In the genomic region with DNA sequence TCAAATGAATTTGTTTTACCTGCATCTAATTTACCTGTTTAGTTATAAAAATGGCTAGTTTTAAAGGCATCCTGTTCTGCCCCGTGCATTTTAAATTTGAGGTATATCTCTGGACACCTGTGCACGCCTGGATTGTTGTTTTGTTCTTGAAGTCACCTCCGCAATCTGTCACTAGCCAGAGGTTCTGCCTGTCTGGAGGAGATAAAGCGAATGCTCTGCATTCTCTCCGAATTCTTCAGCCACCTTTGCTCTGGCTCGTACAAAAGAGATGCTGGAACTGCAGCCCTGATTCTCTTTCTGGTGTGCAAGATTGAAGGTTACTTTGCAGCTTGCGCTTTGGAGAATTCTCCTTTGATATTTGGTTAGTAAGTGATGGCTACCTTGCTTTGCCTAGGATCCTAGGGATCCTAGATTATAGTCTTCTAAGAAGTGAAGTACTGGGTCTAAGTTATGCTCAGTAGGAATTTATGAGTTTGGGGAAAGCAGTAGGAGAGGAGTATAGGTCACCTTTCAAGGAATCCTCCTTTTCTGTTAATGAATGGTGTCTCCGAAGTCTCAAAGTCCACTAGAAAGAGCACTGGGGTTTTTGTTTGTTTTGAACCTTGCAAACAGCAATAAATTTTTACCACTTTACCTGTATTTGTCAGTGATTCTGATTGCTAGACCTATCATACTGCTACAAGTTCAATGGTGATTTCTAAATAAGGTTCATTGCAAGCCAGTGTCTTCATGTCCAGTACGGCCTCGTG, we compare ENCODE assay signal across 10 mouse cellular contexts.
A peak's percentile ranks its signal among the peaks of the same experiment; 100 is the strongest.
DNase-seq lines count a peak whose midpoint lies in the region; ATAC-seq and TF ChIP-seq lines count a peak whose summit lies in the region.
"Had no signal": no experiment of that assay in that cellular context is flagged by ENCODE, and none has a peak within 500 bp of the region (broad histone marks: within the 10 kb centered on the region; RNA-seq: fewer than 3 reads in every experiment).

No protein-coding gene starts in this region.

- H3K36me3 ChIP-seq in heart, embryonic 13.5 days: peaks cover 13% of the 10 kb centered on the region
- H3K36me3 ChIP-seq in CH12.LX (replicated peaks in 1 of 2; ENCODE audit: control insufficient read depth in 1 of 2, insufficient read depth in 1 of 2, low read length in 1 of 2): peaks cover 4 to 14% of the 10 kb centered on the region in 2 experiments
- 0 out of 2 replicates have a peak, but pooled peaks cover 6% of the 10 kb centered on the region for H3K36me3 ChIP-seq in heart, embryonic 15.5 days
- peaks cover 16% of the 10 kb centered on the region for H3K36me3 ChIP-seq in liver, embryonic 15.5 days (replicated peaks)
- H3K36me3 ChIP-seq: hindbrain, embryonic 10.5 days had no signal

- H3K4me3 ChIP-seq in heart, embryonic 13.5 days: peak overlapping the region; percentile 84; the same call in 1 of the 2 replicates
- H3K4me3 ChIP-seq in CH12.LX (replicated peaks in 1 of 3; ENCODE audit: low read depth in 2 of 3, low read length in 2 of 3, poor library complexity in 1 of 3): no peak overlapping the region
- H3K4me3 ChIP-seq in heart, embryonic 15.5 days: no peak overlapping the region
- peak overlapping the region; percentile 91; the same call in 1 of the 2 replicates for H3K4me3 ChIP-seq in liver, embryonic 15.5 days (replicated peaks)

- no peak for TF ChIP-seq EP300 in CH12.LX (IDR thresholded peaks at IDR 0.05; ENCODE audit: low read length)

- no peak for TF ChIP-seq CTCF in CH12.LX (conservative IDR thresholded peaks at IDR 0.05 in 1 of 2, IDR thresholded peaks at IDR 0.05 in 1 of 2; ENCODE audit: low read depth in 2 of 2, low read length in 2 of 2)

- H3K79me2 ChIP-seq in CH12.LX (replicated peaks; ENCODE audit: control insufficient read depth, extremely low read depth, insufficient read depth, poor library complexity, severe bottlenecking): peaks cover 5% of the 10 kb centered on the region; the same call in 1 of the 2 replicates

- TF ChIP-seq POLR2A in CH12.LX (IDR thresholded peaks at IDR 0.05; ENCODE audit: low read depth, low read length): no peak

- dilution Hi-C loops in CH12.LX (cut with MboI; ENCODE audit: extremely low pct_ligation_motif_present, extremely low pct_unique_long_range_greater_than_20kb, low sequenced_read_pairs): no loop called here

- intact Hi-C loops in heart, postnatal 14 days (cut with DNase I): no loop called here

- no peak for TF ChIP-seq RAD21 in CH12.LX (IDR thresholded peaks at IDR 0.05; ENCODE audit: low read depth, low read length)

- in situ Hi-C loops in CH12.LX (cut with MboI; ENCODE audit: low pct_ligation_motif_present, low pct_unique_long_range_greater_than_20kb, low sequenced_read_pairs): no loop called here

- H3K27me3 ChIP-seq in heart, embryonic 13.5 days (replicated peaks): no peaks in the 10 kb centered on the region
- peaks cover 2% of the 10 kb centered on the region for H3K27me3 ChIP-seq in CH12.LX (replicated peaks)
- H3K27me3 ChIP-seq in heart, embryonic 15.5 days: no peaks in the 10 kb centered on the region
- peaks cover 8% of the 10 kb centered on the region; the same call in 1 of the 2 replicates for H3K27me3 ChIP-seq in liver, embryonic 15.5 days

- H3K9me3 ChIP-seq in heart, embryonic 13.5 days: no peaks in the 10 kb centered on the region
- H3K9me3 ChIP-seq in CH12.LX (replicated peaks; ENCODE audit: low read length): no peaks in the 10 kb centered on the region
- H3K9me3 ChIP-seq in heart, embryonic 15.5 days (replicated peaks): no peaks in the 10 kb centered on the region
- no peaks in the 10 kb centered on the region for H3K9me3 ChIP-seq in liver, embryonic 15.5 days (replicated peaks)
- H3K9me3 ChIP-seq: hindbrain, embryonic 10.5 days had no signal

- ATAC-seq in heart, embryonic 13.5 days (ENCODE audit: extremely low read depth, insufficient number of reproducible peaks, low FRiP score, low TSS enrichment): no peak
- no peak for ATAC-seq in heart, embryonic 15.5 days (replicated peaks; ENCODE audit: insufficient number of reproducible peaks, insufficient read depth, low FRiP score, low read depth)
- ATAC-seq in liver, embryonic 15.5 days (ENCODE audit: insufficient read depth): no peak

- peak overlapping the region; percentile 87 for H3K4me2 ChIP-seq in heart, embryonic 13.5 days
- H3K4me2 ChIP-seq in CH12.LX (ENCODE audit: insufficient read depth, low read depth, poor library complexity, severe bottlenecking): peak overlapping the region; percentile 35
- peak overlapping the region; percentile 69 for H3K4me2 ChIP-seq in heart, embryonic 15.5 days
- H3K4me2 ChIP-seq in liver, embryonic 15.5 days: peak overlapping the region; percentile 75

- H3K27ac ChIP-seq in heart, embryonic 13.5 days (replicated peaks): peak overlapping the region; percentile 81
- H3K27ac ChIP-seq in CH12.LX (ENCODE audit: insufficient read depth, low read depth): no peak overlapping the region
- H3K27ac ChIP-seq in heart, embryonic 15.5 days: peak overlapping the region; percentile 80
- H3K27ac ChIP-seq in liver, embryonic 15.5 days (replicated peaks): no peak overlapping the region

- WGBS in heart, embryonic 13.5 days: 28% methylated on average over 10 of the region's 10 CpGs
- 35% methylated on average over 10 of the region's 10 CpGs for WGBS in heart, embryonic 15.5 days
- WGBS in liver, embryonic 15.5 days (ENCODE audit: insufficient replicate concordance): 35% methylated on average over 10 of the region's 10 CpGs

- H3K4me1 ChIP-seq in heart, embryonic 13.5 days: peaks cover 28% of the 10 kb centered on the region
- H3K4me1 ChIP-seq in CH12.LX (ENCODE audit: control insufficient read depth in 1 of 2, insufficient read depth in 2 of 2): peaks cover 0 to 16% of the 10 kb centered on the region in 2 experiments; a peak in 2 of 4 replicates
- peaks cover 21% of the 10 kb centered on the region for H3K4me1 ChIP-seq in heart, embryonic 15.5 days (replicated peaks)
- H3K4me1 ChIP-seq in liver, embryonic 15.5 days (replicated peaks): peaks cover 27% of the 10 kb centered on the region

- H3K9ac ChIP-seq in heart, embryonic 13.5 days: peak overlapping the region; percentile 65; the same call in 1 of the 2 replicates
- no peak overlapping the region for H3K9ac ChIP-seq in CH12.LX (ENCODE audit: insufficient read depth, low read depth)
- no peak overlapping the region for H3K9ac ChIP-seq in heart, embryonic 15.5 days
- 0 out of 2 replicates have a peak overlapping the region, but pooled peaks have one; percentile 15 for H3K9ac ChIP-seq in liver, embryonic 15.5 days

- no peak for DNase-seq in heart, postnatal 14 days
- no peak for DNase-seq in CH12.LX (ENCODE audit: extremely low read depth)
- no peak for DNase-seq in layer of hippocampus, adult 9-11 months
- DNase-seq in testis, postnatal 14 days (ENCODE audit: low spot score): no peak
- no peak for DNase-seq in left cerebral cortex, adult 11 months (ENCODE audit: low spot score)
- DNase-seq: adrenal gland, adult 8-10 months had no signal

TF ChIP-seq in CH12.LX, 34 proteins besides CTCF, POLR2A, EP300 and RAD21:
- no peak for TF ChIP-seq MEF2A (IDR thresholded peaks at IDR 0.05; ENCODE audit: borderline replicate concordance, low read depth, low read length)
- no peak for TF ChIP-seq ELF1 (IDR thresholded peaks at IDR 0.05; ENCODE audit: low read depth, low read length)
- no peak for TF ChIP-seq ZC3H11A (IDR thresholded peaks at IDR 0.05; ENCODE audit: low read depth, low read length)
- no peak for TF ChIP-seq PAX5 (IDR thresholded peaks at IDR 0.05; ENCODE audit: low read length)
- no peak for TF ChIP-seq POLR2AphosphoS2 (IDR thresholded peaks at IDR 0.05; ENCODE audit: low read depth, low read length)
- no peak for TF ChIP-seq ZKSCAN1 (IDR thresholded peaks at IDR 0.05; ENCODE audit: borderline replicate concordance, low read depth, low read length)
- TF ChIP-seq CHD1 (IDR thresholded peaks at IDR 0.05; ENCODE audit: low read depth, low read length): no peak
- TF ChIP-seq BHLHE40 (IDR thresholded peaks at IDR 0.05; ENCODE audit: low read depth, low read length): no peak
- TF ChIP-seq ZMIZ1 (IDR thresholded peaks at IDR 0.05; ENCODE audit: low read depth, low read length): no peak
- no peak for TF ChIP-seq ZNF384 (IDR thresholded peaks at IDR 0.05; ENCODE audit: low read depth, low read length)

Comparison
In these comparisons a context has a peak if more than half of its experiments do, and no peak if none do; other contexts are left out.
1. H3K4me3 ChIP-seq: peak in heart, embryonic 13.5 days (single experiment) and liver, embryonic 15.5 days (single experiment); none in CH12.LX (0 of 3) and heart, embryonic 15.5 days (single experiment).
2. H3K9ac ChIP-seq: peak in heart, embryonic 13.5 days (single experiment) and liver, embryonic 15.5 days (single experiment); none in CH12.LX (single experiment) and heart, embryonic 15.5 days (single experiment).
3. H3K27ac ChIP-seq: peak in heart, embryonic 13.5 days (single experiment) and heart, embryonic 15.5 days (single experiment); none in CH12.LX (single experiment) and liver, embryonic 15.5 days (single experiment).
4. H3K4me2 ChIP-seq: peak in every context shown above with its lines; median percentile 87 in heart, embryonic 13.5 days; 75 in liver, embryonic 15.5 days; 69 in heart, embryonic 15.5 days; 35 in CH12.LX.